Mouse (Mus musculus) stomach, embryonic 15.5 days (tissue): Measurements from ENCODE around the gene Dexi. TPM values are rescaled to one million over a fixed set of nuclear protein-coding genes. Genes with fewer than 3 reads are reported as not detected.

Experiments
- ATAC-seq: fragments of 200-750 bp; cut with Nextera tagmentation; 2 replicates; pipeline ENCODE4 v1.8.0; 2017; ENCODE audit warnings: low read depth, moderate number of reproducible peaks, moderate TSS enrichment; ENCODE audit not compliant: insufficient read depth, low FRiP score
- H3K27ac ChIP-seq: fragments of 300-500 bp; sonication (generic); 2 replicates; pipeline ENCODE4 v1.5.1; 2015; ENCODE audit warnings: mild to moderate bottlenecking, inconsistent platforms
- H3K27me3 ChIP-seq: fragments of 300-500 bp; sonication (generic); replicated peaks from 2 replicates; pipeline ENCODE4 v1.6.1; 2015; ENCODE audit warnings: inconsistent platforms
- H3K36me3 ChIP-seq: fragments of 300-500 bp; sonication (generic); 2 replicates; pipeline ENCODE4 v1.6.1; 2015; ENCODE audit warnings: inconsistent platforms
- H3K4me1 ChIP-seq: fragments of 300-500 bp; sonication (generic); 2 replicates; pipeline ENCODE4 v1.6.1; 2015; ENCODE audit warnings: inconsistent platforms
- H3K4me2 ChIP-seq: fragments of 300-500 bp; sonication (generic); 2 replicates; pipeline ENCODE4 v1.6.1; 2015; ENCODE audit warnings: mild to moderate bottlenecking, inconsistent platforms
- H3K4me3 ChIP-seq: fragments of 300-500 bp; sonication (generic); replicated peaks from 2 replicates; pipeline ENCODE4 v1.5.1; 2015; ENCODE audit warnings: inconsistent platforms
- H3K9ac ChIP-seq: fragments of 300-500 bp; sonication (generic); 2 replicates; pipeline ENCODE4 v1.6.1; 2015; ENCODE audit warnings: inconsistent platforms
- H3K9me3 ChIP-seq: fragments of 300-500 bp; sonication (generic); 2 replicates; pipeline ENCODE4 v1.6.1; 2016; ENCODE audit warnings: inconsistent platforms
- WGBS: fragments of 180-500 bp; shearing (Covaris S2); methylation state at CpG from one replicate; pipeline ENCODE4 v1.1.7; 2015; 5-methylcytosine and 5-hydroxymethylcytosine counted together
- polyA plus RNA-seq: library from polyadenylated mRNA; unstranded; fragments of >200 nt; fragmentation: Nextera tagmentation; extraction: Ambion mirVana; gene quantifications from 2 replicates; pipeline ENCODE4 v1.2.1, GENCODE M21; 2015

Gene Dexi
- polyA plus RNA-seq, 1 experiment from 2014 or later = 22.2 TPM

GRCm38 (mm10) chr16:10515953-10516572, 26.8 kb downstream of the Dexi start:
- no peak for ATAC-seq
- Histone ChIP-seq H3K4me1 (no peaks in the 10 kb centered on the region), H3K27me3 (no peaks in the 10 kb centered on the region), H3K4me3 (no peak overlapping the region), H3K4me2 (no peak overlapping the region), H3K27ac (no peak overlapping the region), H3K36me3 (no peaks in the 10 kb centered on the region), H3K9ac (no peak overlapping the region), H3K9me3 (no peaks in the 10 kb centered on the region)
- 87% methylated on average over 12 of the region's 12 CpGs for WGBS

GRCm38 (mm10) chr16:10511134-10511520, 31.7 kb downstream of the Dexi start:
- ATAC-seq = no peak
- Histone ChIP-seq H3K4me2 (no peak overlapping the region), H3K9ac (no peak overlapping the region), H3K27me3 (no peaks in the 10 kb centered on the region), H3K9me3 (no peaks in the 10 kb centered on the region), H3K36me3 (no peaks in the 10 kb centered on the region), H3K4me1 (no peaks in the 10 kb centered on the region), H3K4me3 (no peak overlapping the region), H3K27ac (no peak overlapping the region)
- WGBS = 80% methylated on average over 12 of the region's 12 CpGs

- WGBS = 51% methylated on average over 14 of the region's 14 CpGs
- no peak for ATAC-seq
These were observed 32.2 kb downstream of the Dexi start for GRCm38 (mm10) chr16:10510477-10511133.

GRCm38 (mm10) chr16:10508691-10509090, 34.2 kb downstream of the Dexi start:
- H3K4me3 ChIP-seq = no peak overlapping the region
- H3K27ac ChIP-seq = no peak overlapping the region
- H3K27me3 ChIP-seq = no peaks in the 10 kb centered on the region
- H3K4me2 ChIP-seq = no peak overlapping the region
- ATAC-seq = 0 out of 2 replicates have a peak, but pooled peaks have one; percentile 18
- no peak overlapping the region for H3K9ac ChIP-seq
- WGBS = 54% methylated on average over 6 of the region's 6 CpGs
- no peaks in the 10 kb centered on the region for H3K36me3 ChIP-seq
- H3K9me3 ChIP-seq = no peaks in the 10 kb centered on the region
- no peaks in the 10 kb centered on the region for H3K4me1 ChIP-seq

More at GRCm38 (mm10) chr16:10510477-10511133, 32.2 kb downstream of the Dexi start:
- Histone ChIP-seq H3K27ac (no peak overlapping the region), H3K27me3 (no peaks in the 10 kb centered on the region), H3K9me3 (no peaks in the 10 kb centered on the region), H3K9ac (no peak overlapping the region), H3K36me3 (no peaks in the 10 kb centered on the region), H3K4me3 (no peak overlapping the region), H3K4me1 (no peaks in the 10 kb centered on the region), H3K4me2 (no peak overlapping the region)

- no peaks in the 10 kb centered on the region for H3K4me1 ChIP-seq
- no peak overlapping the region for H3K9ac ChIP-seq
- H3K4me3 ChIP-seq = no peak overlapping the region
- H3K27me3 ChIP-seq = no peaks in the 10 kb centered on the region
- H3K9me3 ChIP-seq = no peaks in the 10 kb centered on the region
- H3K4me2 ChIP-seq = no peak overlapping the region
- H3K36me3 ChIP-seq = no peaks in the 10 kb centered on the region
- WGBS = 68% methylated on average over 4 of the region's 4 CpGs
- ATAC-seq = no peak
- no peak overlapping the region for H3K27ac ChIP-seq
These were observed 35.4 kb downstream of the Dexi start for GRCm38 (mm10) chr16:10507445-10507844.

- Histone ChIP-seq H3K4me1 (no peaks in the 10 kb centered on the region), H3K27me3 (no peaks in the 10 kb centered on the region), H3K9me3 (no peaks in the 10 kb centered on the region), H3K27ac (no peak overlapping the region), H3K4me3 (no peak overlapping the region), H3K36me3 (no peaks in the 10 kb centered on the region), H3K4me2 (no peak overlapping the region), H3K9ac (no peak overlapping the region)
- 66% methylated on average over 2 of the region's 2 CpGs for WGBS
- ATAC-seq = no peak
These were observed 39.8 kb downstream of the Dexi start for GRCm38 (mm10) chr16:10503058-10503457.

GRCm38 (mm10) chr16:10501865-10502264, 41.0 kb downstream of the Dexi start:
- no peak overlapping the region for H3K27ac ChIP-seq
- no peaks in the 10 kb centered on the region for H3K4me1 ChIP-seq
- no peak overlapping the region for H3K4me2 ChIP-seq
- no peaks in the 10 kb centered on the region for H3K27me3 ChIP-seq
- ATAC-seq = no peak
- H3K36me3 ChIP-seq = no peaks in the 10 kb centered on the region
- no peaks in the 10 kb centered on the region for H3K9me3 ChIP-seq
- no peak overlapping the region for H3K9ac ChIP-seq
- 12% methylated on average over 8 of the region's 8 CpGs for WGBS
- H3K4me3 ChIP-seq = no peak overlapping the region

GRCm38 (mm10) chr16:10499122-10499521, 43.7 kb downstream of the Dexi start:
- no peaks in the 10 kb centered on the region for H3K9me3 ChIP-seq
- no peaks in the 10 kb centered on the region for H3K27me3 ChIP-seq
- no peak overlapping the region for H3K4me2 ChIP-seq
- no peak for ATAC-seq
- H3K9ac ChIP-seq = no peak overlapping the region
- no peak overlapping the region for H3K4me3 ChIP-seq
- 45% methylated on average over 1 of the region's 1 CpGs for WGBS
- H3K36me3 ChIP-seq = no peaks in the 10 kb centered on the region
- no peaks in the 10 kb centered on the region for H3K4me1 ChIP-seq
- H3K27ac ChIP-seq = no peak overlapping the region

GRCm38 (mm10) chr16:10498096-10498602, 44.7 kb downstream of the Dexi start:
- ATAC-seq = no peak
- Histone ChIP-seq H3K27me3 (no peaks in the 10 kb centered on the region), H3K4me2 (no peak overlapping the region), H3K4me3 (no peak overlapping the region), H3K36me3 (no peaks in the 10 kb centered on the region), H3K4me1 (no peaks in the 10 kb centered on the region), H3K9me3 (no peaks in the 10 kb centered on the region), H3K9ac (no peak overlapping the region), H3K27ac (no peak overlapping the region)
- WGBS = 64% methylated on average over 5 of the region's 5 CpGs

- no peak for ATAC-seq
- H3K4me1 ChIP-seq = no peaks in the 10 kb centered on the region
These were observed 47.0 kb downstream of the Dexi start for GRCm38 (mm10) chr16:10495824-10496298.

GRCm38 (mm10) chr16:10492587-10492986, 50.3 kb downstream of the Dexi start:
- Histone ChIP-seq H3K9me3 (no peaks in the 10 kb centered on the region), H3K4me2 (no peak overlapping the region), H3K27ac (no peak overlapping the region), H3K4me3 (no peak overlapping the region), H3K27me3 (no peaks in the 10 kb centered on the region), H3K36me3 (no peaks in the 10 kb centered on the region), H3K4me1 (no peaks in the 10 kb centered on the region), H3K9ac (no peak overlapping the region)
- 70% methylated on average over 3 of the region's 3 CpGs for WGBS
- no peak for ATAC-seq

More at GRCm38 (mm10) chr16:10495824-10496298, 47.0 kb downstream of the Dexi start:
- 73% methylated on average over 2 of the region's 2 CpGs for WGBS
- Histone ChIP-seq H3K9ac (no peak overlapping the region), H3K4me3 (no peak overlapping the region), H3K36me3 (no peaks in the 10 kb centered on the region), H3K4me2 (no peak overlapping the region), H3K27ac (no peak overlapping the region), H3K9me3 (no peaks in the 10 kb centered on the region), H3K27me3 (no peaks in the 10 kb centered on the region)

- no peak overlapping the region for H3K27ac ChIP-seq
- H3K9me3 ChIP-seq = no peaks in the 10 kb centered on the region
- no peaks in the 10 kb centered on the region for H3K36me3 ChIP-seq
- WGBS = 81% methylated on average over 4 of the region's 4 CpGs
- no peak overlapping the region for H3K9ac ChIP-seq
- ATAC-seq = no peak
- H3K27me3 ChIP-seq = no peaks in the 10 kb centered on the region
- H3K4me2 ChIP-seq = no peak overlapping the region
- no peaks in the 10 kb centered on the region for H3K4me1 ChIP-seq
- H3K4me3 ChIP-seq = no peak overlapping the region
These were observed 51.1 kb downstream of the Dexi start for GRCm38 (mm10) chr16:10491716-10492115.
